Mouse (Mus musculus): Measurements from ENCODE around the gene Olfr322.

- TF ChIP-seq CTCF (IDR thresholded peaks at IDR 0.05; ENCODE audit: low read depth) (peak; percentile 32; the same call in 1 of the 2 replicates), EP300 (IDR thresholded peaks at IDR 0.05; ENCODE audit: low read depth) (no peak)
Measured at GRCm38 (mm10) chr11:58671825-58672224, 13.2 kb downstream of the Olfr322 start.

Data from liver, embryonic 14.5 days (tissue).